Mouse (Mus musculus): ENCODE measurements around the gene Mapk7.
A peak's percentile ranks its signal among the peaks of the same experiment; 100 is the strongest.

Mapk7 gene

GRCm38 (mm10) chr11:61494129-61494997, at the start of gene Mapk7:
Mapk7 (minus strand) TSS chr11:61494406.
- DNase-seq, result peak; percentile 100

DNA sequence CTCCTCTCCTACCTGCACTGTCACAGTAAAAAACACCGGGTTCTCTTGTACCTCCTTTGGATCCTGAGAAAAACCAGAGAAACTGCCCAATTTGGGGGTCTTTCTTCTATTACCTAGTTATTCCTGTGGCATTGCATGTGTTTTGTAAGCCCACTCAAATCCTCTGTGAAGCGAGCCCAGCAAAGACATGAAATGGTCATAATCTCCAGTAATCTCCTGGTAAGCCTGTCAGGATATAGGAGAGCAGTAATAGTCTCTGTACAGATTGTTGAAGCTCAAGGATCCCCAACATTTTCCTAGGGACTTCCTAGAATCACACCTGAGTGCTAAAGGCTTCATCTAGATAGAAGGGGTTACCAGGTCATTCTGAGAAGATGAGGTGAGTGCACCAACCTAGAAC, 46.9 kb upstream of the Mapk7 start:
- no peak for DNase-seq

DNA sequence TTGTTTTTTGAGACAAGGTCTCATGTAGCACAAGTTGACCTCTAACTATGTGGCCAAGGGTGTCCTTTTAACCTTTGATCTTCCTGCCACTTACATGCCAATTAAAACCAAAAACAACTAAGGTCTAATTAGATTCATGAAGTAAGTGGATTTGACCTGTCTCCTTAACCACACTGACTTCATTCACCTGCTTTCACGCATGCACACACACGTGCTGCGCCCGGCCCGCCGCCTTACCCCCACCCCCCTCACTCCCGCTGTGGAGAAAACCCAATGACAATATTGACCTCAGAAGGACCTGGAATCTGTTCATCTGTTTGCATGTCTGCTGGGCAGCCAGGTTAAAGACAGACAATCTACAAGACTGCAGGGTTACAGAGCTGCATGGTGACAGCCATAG, 46.4 kb upstream of the Mapk7 start:
- no peak for DNase-seq

DNA sequence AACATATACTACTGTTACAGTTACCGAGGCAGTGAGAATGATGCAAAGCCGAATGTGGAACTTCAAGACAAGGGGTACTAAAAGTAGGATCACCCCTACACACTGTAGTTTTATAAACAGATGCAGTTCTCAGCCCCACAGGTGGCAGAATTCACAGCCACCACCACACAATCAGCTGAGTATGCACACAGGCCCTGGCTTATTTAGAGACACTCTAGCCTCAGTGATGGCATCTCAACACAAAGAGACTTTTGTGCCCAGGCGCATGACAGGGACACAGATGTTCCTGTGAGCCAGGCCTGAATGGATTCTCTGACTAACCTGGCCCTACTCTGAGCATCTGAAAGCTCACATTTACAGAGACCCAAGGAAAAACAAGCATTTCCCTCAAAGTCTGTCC, 43.2 kb upstream of the Mapk7 start:
- no peak for DNase-seq

- DNase-seq, result no peak
Measured at GRCm38 (mm10) chr11:61536952-61537351, 42.7 kb upstream of the Mapk7 start.

- no peak for DNase-seq
Measured at GRCm38 (mm10) chr11:61535530-61535929, 41.3 kb upstream of the Mapk7 start.

- DNase-seq, result peak; percentile 99
Measured at GRCm38 (mm10) chr11:61533571-61533970, 39.4 kb upstream of the Mapk7 start.

GRCm38 (mm10) chr11:61532820-61533219, 38.6 kb upstream of the Mapk7 start:
- peak; percentile 93 for DNase-seq

- peak; percentile 96 for DNase-seq
Measured at GRCm38 (mm10) chr11:61529268-61529713, 35.1 kb upstream of the Mapk7 start.

GRCm38 (mm10) chr11:61526872-61527271, 32.7 kb upstream of the Mapk7 start:
- DNase-seq, result peak; percentile 90

DNA sequence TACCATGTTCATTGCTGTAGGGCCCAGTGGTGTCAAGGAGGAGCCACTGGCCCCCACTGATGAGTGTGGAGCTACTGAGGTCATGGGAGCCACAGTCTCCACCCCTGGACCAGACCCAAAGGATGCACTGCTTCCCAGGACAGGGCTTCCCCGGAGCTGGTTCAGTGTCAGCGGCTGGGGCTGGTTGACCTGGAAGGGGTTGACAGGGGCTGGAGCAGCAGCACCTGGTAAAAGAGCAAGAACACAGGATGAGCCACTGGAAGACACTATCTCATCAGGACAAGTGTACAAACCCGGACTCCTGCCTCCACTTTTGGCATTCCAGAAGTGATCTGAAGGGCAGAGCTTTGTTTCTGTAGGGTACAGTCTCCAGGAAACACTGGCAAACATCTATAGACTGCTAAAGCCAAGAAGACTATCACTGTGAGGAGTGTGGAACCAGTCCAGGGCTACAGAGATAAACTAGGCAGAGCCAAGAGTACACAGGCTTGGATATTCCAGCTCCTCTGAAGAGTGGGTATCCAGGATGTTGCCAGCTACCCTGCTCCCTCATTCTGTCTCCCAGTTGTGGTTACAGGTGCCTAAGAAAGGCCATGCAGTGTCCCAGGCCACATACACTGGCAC, 25.4 kb upstream of the Mapk7 start:
- peak; percentile 94 for DNase-seq

- DNase-seq, result no peak
Measured at GRCm38 (mm10) chr11:61518871-61519270, 24.7 kb upstream of the Mapk7 start.

DNA sequence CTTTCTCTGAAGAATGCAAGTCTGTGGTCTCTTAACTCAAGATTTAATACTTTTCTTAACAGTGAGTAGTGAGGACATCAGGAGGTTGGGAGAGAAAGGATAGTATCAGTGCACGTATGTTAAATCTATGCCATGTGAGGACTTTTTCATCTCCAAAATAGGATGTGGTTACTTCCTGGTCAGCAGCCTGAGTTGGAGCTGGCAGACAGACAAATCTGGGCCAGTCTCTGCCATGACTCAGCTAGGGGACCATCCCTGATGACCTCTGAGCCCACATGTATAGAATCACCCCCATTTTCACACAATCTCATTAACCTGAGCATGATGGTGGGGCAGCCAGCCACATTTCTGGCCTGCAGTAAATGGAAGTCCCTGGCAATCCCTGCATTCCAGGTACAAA, 23.8 kb upstream of the Mapk7 start:
- DNase-seq, result no peak

- peak; percentile 91 for DNase-seq
Measured at GRCm38 (mm10) chr11:61514953-61515352, 20.7 kb upstream of the Mapk7 start.

GRCm38 (mm10) chr11:61504713-61505257, 10.6 kb upstream of the Mapk7 start, which contains the start of gene B9d1:
B9d1 (plus strand) TSS chr11:61505144.
- peak; percentile 99 for DNase-seq

- no peak for DNase-seq
Measured at GRCm38 (mm10) chr11:61503933-61504332, 9.7 kb upstream of the Mapk7 start.

GRCm38 (mm10) chr11:61498736-61499504, 4.7 kb upstream of the Mapk7 start:
- no peak for DNase-seq

DNA sequence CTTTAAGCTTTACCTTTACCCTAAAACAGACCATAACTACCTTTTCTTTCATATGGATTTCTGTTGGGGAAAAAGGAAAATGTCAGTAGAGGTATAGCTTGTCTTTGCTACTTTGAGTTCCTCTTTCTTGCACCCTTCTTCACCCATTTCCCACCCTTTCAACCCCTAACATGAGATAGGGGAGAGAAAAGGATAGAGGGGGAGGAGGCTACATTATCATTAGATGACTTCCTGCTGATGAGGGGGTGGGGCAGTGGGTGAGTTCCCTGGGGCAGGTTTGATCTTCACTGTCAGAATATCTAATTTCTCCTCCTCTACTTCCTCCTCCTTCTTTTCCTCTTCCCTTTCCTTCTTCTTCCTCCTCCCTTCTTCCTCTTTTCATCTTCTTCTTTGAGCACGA, 3.3 kb upstream of the Mapk7 start:
- DNase-seq, result no peak

GRCm38 (mm10) chr11:61495528-61495927, 1.3 kb upstream of the Mapk7 start:
- DNase-seq, result peak; percentile 86

- no peak for DNase-seq
Measured at GRCm38 (mm10) chr11:61493525-61494128, 579 bp downstream of the Mapk7 start.

DNA sequence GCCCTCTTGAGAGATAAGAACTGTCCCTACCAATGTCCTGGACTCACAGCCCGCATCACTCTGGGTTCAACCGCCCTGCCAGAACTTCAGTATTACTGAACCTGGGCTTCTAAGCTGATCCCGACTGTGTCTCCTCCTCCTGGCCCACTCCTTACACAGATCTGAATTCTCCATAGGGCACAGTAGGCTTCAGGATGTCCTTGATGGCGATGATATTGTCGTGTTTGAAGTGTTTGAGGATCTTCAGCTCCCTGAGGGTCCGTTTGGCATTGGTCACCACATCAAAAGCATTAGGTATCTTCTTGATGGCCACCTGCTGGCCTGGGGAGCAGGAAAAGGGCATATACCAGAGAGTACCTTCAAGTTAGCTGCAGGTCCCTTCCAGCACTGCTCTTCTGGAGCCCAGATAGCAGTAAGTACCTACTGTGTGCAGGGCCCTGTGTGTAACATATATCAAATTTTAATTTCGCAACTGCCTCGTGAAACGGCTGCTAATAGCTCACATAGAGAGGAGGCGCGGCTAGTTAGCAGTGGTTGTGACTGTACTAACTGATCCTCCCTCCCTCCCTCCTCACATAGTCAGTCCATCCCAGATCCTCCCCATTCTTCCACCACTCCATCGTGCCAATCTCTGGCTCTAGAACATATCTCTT, 1.3 kb downstream of the Mapk7 start:
- peak; percentile 92 for DNase-seq

GRCm38 (mm10) chr11:61490944-61491520, 3.2 kb downstream of the Mapk7 start:
- DNase-seq, result peak; percentile 88

Data from heart, adult 11 months (tissue).